Mouse (Mus musculus) skeletal muscle tissue, postnatal 0 days (tissue): ENCODE data around the gene Adgrg7. TPM values are rescaled to one million over a fixed set of nuclear protein-coding genes. Genes with fewer than 3 reads are reported as not detected.

ENCODE experiments used
- polyA plus RNA-seq: library from polyadenylated mRNA; unstranded; fragments of >200 nt; fragmentation: Nextera tagmentation; extraction: Ambion mirVana; gene quantifications from 2 replicates; pipeline ENCODE4 v1.2.1, GENCODE M21; 2015

The Adgrg7 gene
- not detected in 2 replicates for polyA plus RNA-seq

GRCm38 (mm10) chr16:56795481-56796139, at the start of gene Adgrg7:
Gene Adgrg7 (minus strand): TSS chr16:56795855.

GRCm38 (mm10) chr16:56717224-56718200, 78.1 kb downstream of the Adgrg7 start, which contains the start of gene Tfg:
Gene Tfg (minus strand): TSS chr16:56717450.

Other genes with a start within 250 kb of the Adgrg7 start
- gene Tfg, start 78.4 kb downstream of the Adgrg7 start, polyA plus RNA-seq: 86.9 and 95.6 TPM in 2 replicates
- 14.4 and 23.5 TPM in 2 replicates for gene Tmem45a, start 90.3 kb upstream of the Adgrg7 start, polyA plus RNA-seq
- gene Lnp1, start 132.2 kb upstream of the Adgrg7 start, polyA plus RNA-seq: 0.48 and 0.54 TPM in 2 replicates